Mouse (Mus musculus) kidney, postnatal 0 days (tissue): ENCODE measurements around the gene Rab1b. TPM values are rescaled to one million over a fixed set of nuclear protein-coding genes. Genes with fewer than 3 reads are reported as not detected.

Experiments used
- ATAC-seq: fragments of 200-750 bp; cut with Nextera tagmentation; replicated peaks from 2 replicates; pipeline ENCODE4 v1.8.0; 2017; ENCODE audit warnings: low read depth, moderate number of reproducible peaks, moderate TSS enrichment, moderate library complexity; ENCODE audit not compliant: low FRiP score
- DNase-seq: peaks from one replicate; pipeline ENCODE4 v3.0.0-alpha.2; 2016; ENCODE audit warnings: low spot score
- H3K27ac ChIP-seq: fragments of 300-500 bp; sonication (generic); 2 replicates; pipeline ENCODE4 v1.5.1; 2014; ENCODE audit warnings: mild to moderate bottlenecking
- H3K27me3 ChIP-seq: fragments of 300-500 bp; sonication (generic); 2 replicates; pipeline ENCODE4 v1.6.1; 2014; ENCODE audit warnings: low read length, mixed read lengths; ENCODE audit not compliant: insufficient read depth
- H3K36me3 ChIP-seq: fragments of 300-500 bp; sonication (generic); 2 replicates; pipeline ENCODE4 v1.6.1; 2014; ENCODE audit warnings: low read length, mixed read lengths; ENCODE audit not compliant: insufficient read depth
- H3K4me1 ChIP-seq: fragments of 300-500 bp; sonication (generic); replicated peaks from 2 replicates; pipeline ENCODE4 v1.6.1; 2014; ENCODE audit warnings: antibody characterized with exemption, low read length, mixed read lengths; ENCODE audit not compliant: insufficient read depth
- H3K4me2 ChIP-seq: fragments of 300-500 bp; sonication (generic); 2 replicates; pipeline ENCODE4 v1.6.1; 2014; ENCODE audit warnings: mild to moderate bottlenecking, low read length, moderate library complexity, mixed read lengths
- H3K4me3 ChIP-seq: fragments of 300-500 bp; sonication (generic); replicated peaks from 2 replicates; pipeline ENCODE4 v1.5.1; 2014; ENCODE audit warnings: low read depth, low read length
- H3K9ac ChIP-seq: fragments of 300-500 bp; sonication (generic); 2 replicates; pipeline ENCODE4 v1.6.1; 2014; ENCODE audit warnings: low read depth, low read length
- H3K9me3 ChIP-seq: fragments of 300-500 bp; sonication (generic); replicated peaks from 2 replicates; pipeline ENCODE4 v1.6.1; 2016; ENCODE audit warnings: low read length, inconsistent platforms, mixed read lengths
- CTCF ChIP-seq: IDR thresholded peaks from 2 replicates; pipeline ENCODE4 v1.5.1; 2016; ENCODE audit warnings: antibody characterized with exemption, low read depth, mild to moderate bottlenecking, moderate library complexity
- WGBS: fragments of 180-500 bp; shearing (Covaris S2); extraction: QIAGEN DNeasy Blood & Tissue Kit; methylation state at CpG from one replicate; pipeline ENCODE4 v1.1.7; 2014; 5-methylcytosine and 5-hydroxymethylcytosine counted together
- polyA plus RNA-seq: library from polyadenylated mRNA; unstranded; fragments of >200 nt; fragmentation: Nextera tagmentation; extraction: Ambion mirVana; gene quantifications from 2 replicates; pipeline ENCODE4 v1.2.1, GENCODE M21; 2015

Rab1b gene
- polyA plus RNA-seq, 1 experiment from 2014 or later: 270 TPM

- Histone ChIP-seq H3K4me2 (no peak overlapping the region), H3K27ac (0 out of 2 replicates have a peak overlapping the region, but pooled peaks have one; percentile 15), H3K4me1 (no peaks in the 10 kb centered on the region), H3K9ac (no peak overlapping the region), H3K27me3 (no peaks in the 10 kb centered on the region), H3K36me3 (peaks cover 16% of the 10 kb centered on the region), H3K9me3 (no peaks in the 10 kb centered on the region), H3K4me3 (no peak overlapping the region)
- WGBS: 48% methylated on average over 4 of the region's 4 CpGs
- DNase-seq (no peak), ATAC-seq (peak; percentile 67; the same call in 1 of the 2 replicates)
- no peak for TF ChIP-seq CTCF
Observed at GRCm38 (mm10) chr19:5131237-5131636, 24.4 kb upstream of the Rab1b start.

- TF ChIP-seq CTCF: peak; percentile 53
- H3K27me3 ChIP-seq: no peaks in the 10 kb centered on the region
- no peak overlapping the region for H3K4me3 ChIP-seq
- H3K27ac ChIP-seq: no peak overlapping the region
- DNase-seq (peak; percentile 29), ATAC-seq (no peak)
- H3K9ac ChIP-seq: no peak overlapping the region
- H3K9me3 ChIP-seq: no peaks in the 10 kb centered on the region
- no peaks in the 10 kb centered on the region for H3K4me1 ChIP-seq
- no peak overlapping the region for H3K4me2 ChIP-seq
- 62% methylated on average over 1 of the region's 1 CpGs for WGBS
- H3K36me3 ChIP-seq: peaks cover 7% of the 10 kb centered on the region
Observed at GRCm38 (mm10) chr19:5129770-5130169, 22.9 kb upstream of the Rab1b start.

- 65% methylated on average over 7 of the region's 7 CpGs for WGBS
- DNase-seq (no peak), ATAC-seq (no peak)
- TF ChIP-seq CTCF: no peak
- no peaks in the 10 kb centered on the region for H3K9me3 ChIP-seq
- H3K4me3 ChIP-seq: no peak overlapping the region
- no peak overlapping the region for H3K9ac ChIP-seq
- H3K27me3 ChIP-seq: no peaks in the 10 kb centered on the region
- H3K4me2 ChIP-seq: no peak overlapping the region
- no peaks in the 10 kb centered on the region for H3K36me3 ChIP-seq
- no peaks in the 10 kb centered on the region for H3K4me1 ChIP-seq
- no peak overlapping the region for H3K27ac ChIP-seq
Observed at GRCm38 (mm10) chr19:5124055-5124614, 17.3 kb upstream of the Rab1b start.

- Histone ChIP-seq H3K4me2 (no peak overlapping the region), H3K27ac (no peak overlapping the region), H3K9me3 (no peaks in the 10 kb centered on the region), H3K4me1 (no peaks in the 10 kb centered on the region), H3K9ac (no peak overlapping the region), H3K27me3 (no peaks in the 10 kb centered on the region), H3K4me3 (no peak overlapping the region), H3K36me3 (no peaks in the 10 kb centered on the region)
- DNase-seq (no peak), ATAC-seq (no peak)
- WGBS: 77% methylated on average over 3 of the region's 3 CpGs
- no peak for TF ChIP-seq CTCF
Observed at GRCm38 (mm10) chr19:5123241-5123640, 16.4 kb upstream of the Rab1b start.

DNA sequence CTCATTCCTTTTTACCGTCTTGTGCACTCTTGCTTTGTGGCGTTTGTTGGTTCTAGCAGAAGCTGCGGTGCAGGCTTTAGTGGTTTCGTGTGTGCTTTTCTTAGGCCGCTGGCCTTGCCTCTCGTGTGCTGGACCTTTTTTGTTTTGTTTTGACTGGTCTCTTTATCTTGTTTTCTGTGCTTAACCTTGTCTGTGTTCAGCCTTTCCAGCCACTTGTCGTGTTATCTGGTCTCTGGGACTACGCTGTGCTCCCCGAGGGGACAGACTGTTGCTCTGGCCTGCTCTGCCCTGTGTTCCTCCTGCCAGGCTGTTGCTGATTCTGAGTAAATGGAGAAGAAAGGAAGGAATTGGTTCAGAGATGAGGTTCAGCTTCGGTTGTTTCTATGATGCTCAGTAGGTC is 15.6 kb upstream of the Rab1b start:
- no peak for TF ChIP-seq CTCF
- Histone ChIP-seq H3K9ac (no peak overlapping the region), H3K9me3 (no peaks in the 10 kb centered on the region), H3K4me3 (no peak overlapping the region), H3K4me2 (no peak overlapping the region), H3K4me1 (no peaks in the 10 kb centered on the region), H3K27me3 (no peaks in the 10 kb centered on the region), H3K36me3 (no peaks in the 10 kb centered on the region), H3K27ac (no peak overlapping the region)
- no peak for ATAC-seq
- no peak for DNase-seq
- 79% methylated on average over 10 of the region's 10 CpGs for WGBS

DNA sequence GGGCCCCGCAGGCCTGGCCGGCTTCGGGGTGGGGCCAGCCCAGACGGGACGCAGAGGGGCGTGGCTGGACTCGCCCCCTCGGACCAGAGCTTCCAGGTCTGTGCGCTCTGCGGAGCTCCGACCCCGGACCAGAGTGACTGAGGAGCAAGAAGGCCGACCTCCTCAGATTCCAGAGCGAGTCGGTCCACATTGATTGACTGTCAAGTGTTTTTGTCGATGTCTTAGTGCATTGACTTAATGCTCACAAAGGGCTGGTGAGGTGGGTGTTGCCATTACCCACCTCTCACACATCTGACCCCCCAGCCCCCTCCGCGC is 11.5 kb upstream of the Rab1b start, which contains the start of gene Klc2:
Klc2 (minus strand) TSS at position 177 of the 315 bp plus-strand sequence.
- peak; percentile 89; the same call in 1 of the 2 replicates for ATAC-seq
- WGBS: under 1% methylated on average over 18 of the region's 18 CpGs

More for the DNA sequence above, 11.5 kb upstream of the Rab1b start, which contains the start of gene Klc2:
- H3K27ac ChIP-seq: peak within 1 kb of the TSS; percentile 85
- H3K4me2 ChIP-seq: peak within 1 kb of the TSS; percentile 88
- TF ChIP-seq CTCF: no peak
- no peaks in the 10 kb centered on the region for H3K9me3 ChIP-seq
- no peak for DNase-seq
- H3K4me1 ChIP-seq: peaks cover 10% of the 10 kb centered on the region
- H3K9ac ChIP-seq: peak within 1 kb of the TSS; percentile 81
- H3K36me3 ChIP-seq: 0 out of 2 replicates have a peak, but pooled peaks cover 4% of the 10 kb centered on the region
- peak within 1 kb of the TSS; percentile 90 for H3K4me3 ChIP-seq
- H3K27me3 ChIP-seq: no peaks in the 10 kb centered on the region
